Mouse (Mus musculus): ENCODE data around the gene St8sia1.

The St8sia1 gene

GRCm38 (mm10) chr6:142865199-142865598 is 99.1 kb downstream of the St8sia1 start:
- DNase-seq (ENCODE audit: low read depth, low spot score) = no peak

- no peak for DNase-seq (ENCODE audit: low read depth, low spot score)
Measured at GRCm38 (mm10) chr6:142863881-142864280, 100.4 kb downstream of the St8sia1 start.

GRCm38 (mm10) chr6:142862265-142862664 is 102.0 kb downstream of the St8sia1 start:
- DNase-seq (ENCODE audit: low read depth, low spot score) = no peak

DNA sequence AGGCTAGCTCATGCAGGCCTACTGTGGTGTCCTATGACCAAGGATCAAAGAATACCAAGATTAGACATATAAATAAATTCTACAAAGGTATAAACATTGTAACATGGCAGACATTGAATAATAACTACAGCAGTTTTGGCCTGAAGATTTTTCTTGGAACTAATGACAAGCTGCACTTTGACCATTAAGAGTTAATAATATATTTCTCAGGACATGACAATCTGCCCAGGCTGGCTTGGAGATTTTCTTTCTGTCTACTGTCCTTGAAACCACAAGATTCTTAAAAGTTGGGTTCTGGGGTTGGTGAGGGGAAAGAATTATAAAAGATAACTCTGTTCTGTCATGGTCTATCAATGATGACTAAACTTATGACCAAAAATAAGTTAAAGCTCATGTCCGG is 103.9 kb downstream of the St8sia1 start:
- DNase-seq (ENCODE audit: low read depth, low spot score) = no peak

DNA sequence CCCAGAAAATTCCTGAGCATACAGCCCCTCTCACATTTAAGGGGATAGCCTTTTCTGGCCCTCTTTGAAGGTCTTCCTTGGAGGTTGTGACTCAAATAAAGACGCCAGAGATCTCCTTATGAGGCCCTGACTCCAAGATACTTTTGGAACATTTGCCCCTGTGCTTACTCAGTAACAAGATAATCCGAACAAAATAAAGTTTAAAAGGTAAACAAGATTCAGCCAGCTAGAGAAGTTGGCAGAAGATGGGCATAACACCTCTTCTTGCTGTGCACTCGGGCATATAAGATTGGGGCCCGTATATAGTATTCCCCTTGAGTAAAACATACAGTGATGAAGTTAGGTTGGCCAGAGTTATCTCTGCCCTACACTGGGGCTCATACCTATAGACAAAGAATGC is 104.3 kb downstream of the St8sia1 start:
- no peak for DNase-seq (ENCODE audit: low read depth, low spot score)

DNA sequence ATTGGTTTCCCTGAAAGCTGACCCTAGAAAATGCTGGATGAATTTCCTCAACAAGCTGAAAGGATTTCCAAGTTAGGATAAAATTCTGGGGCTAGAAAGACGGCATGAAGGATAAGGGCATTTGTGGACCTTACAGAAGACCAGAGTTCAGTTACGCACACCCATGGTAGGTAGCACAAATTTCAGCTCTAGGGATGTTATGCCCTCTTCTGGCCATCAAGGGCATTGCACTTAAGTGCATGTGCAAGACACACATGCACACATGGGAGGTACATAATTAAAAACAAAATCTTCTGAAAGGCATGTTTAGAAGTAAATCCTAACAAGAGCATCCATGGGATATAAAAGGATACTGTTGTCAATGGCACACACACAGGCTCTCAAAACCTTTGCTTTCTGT is 105.3 kb downstream of the St8sia1 start:
- no peak for DNase-seq (ENCODE audit: low read depth, low spot score)

DNA sequence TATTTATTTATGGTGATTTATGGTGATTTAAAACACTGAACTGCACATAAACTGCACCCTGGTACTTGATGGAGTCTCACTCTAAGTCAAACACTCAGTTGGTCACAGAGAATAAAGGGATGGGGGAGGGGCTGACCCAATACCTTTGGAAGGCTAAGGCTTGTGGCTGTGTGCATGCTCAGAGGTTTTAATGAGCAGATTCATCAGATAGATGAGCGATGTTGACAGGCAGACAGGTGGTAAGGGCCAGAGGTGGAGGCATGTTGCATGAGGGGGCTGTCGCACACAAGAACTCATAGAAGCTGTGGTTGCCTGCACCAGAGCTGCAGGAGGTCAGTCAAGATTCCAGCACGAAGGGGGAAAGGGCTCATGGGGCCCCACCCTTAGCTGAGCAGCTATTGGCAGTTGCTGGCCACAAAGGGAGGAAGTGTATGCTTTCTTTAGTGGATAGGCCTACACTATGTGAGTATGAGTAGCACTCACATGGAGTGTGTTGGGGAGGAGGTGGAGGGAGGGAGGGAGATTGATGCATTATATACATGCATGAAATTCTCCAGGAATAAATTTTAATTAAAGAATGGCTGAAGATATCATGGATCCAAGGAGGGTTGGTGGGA is 107.9 kb downstream of the St8sia1 start:
- no peak for DNase-seq (ENCODE audit: low read depth, low spot score)

DNA sequence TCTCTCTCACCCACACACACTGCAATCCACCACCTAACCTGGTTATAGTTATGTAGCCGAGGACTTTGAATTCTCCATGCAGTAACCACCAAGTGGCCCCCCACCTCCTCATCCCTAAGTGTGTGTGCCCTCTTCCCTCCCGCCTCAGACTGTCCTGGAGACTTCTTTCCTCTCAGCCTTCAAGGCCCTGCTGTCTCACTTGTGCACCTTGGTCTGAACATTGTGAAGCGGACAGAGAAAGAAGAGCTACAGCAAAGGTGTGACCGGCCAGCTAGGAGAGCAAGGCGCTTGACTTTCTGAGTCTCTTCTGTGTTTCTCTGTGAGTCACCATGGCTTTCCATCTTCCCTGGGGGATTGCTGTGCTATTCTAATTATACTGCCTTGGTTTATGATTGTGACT is 108.5 kb downstream of the St8sia1 start:
- no peak for DNase-seq (ENCODE audit: low read depth, low spot score)

DNA sequence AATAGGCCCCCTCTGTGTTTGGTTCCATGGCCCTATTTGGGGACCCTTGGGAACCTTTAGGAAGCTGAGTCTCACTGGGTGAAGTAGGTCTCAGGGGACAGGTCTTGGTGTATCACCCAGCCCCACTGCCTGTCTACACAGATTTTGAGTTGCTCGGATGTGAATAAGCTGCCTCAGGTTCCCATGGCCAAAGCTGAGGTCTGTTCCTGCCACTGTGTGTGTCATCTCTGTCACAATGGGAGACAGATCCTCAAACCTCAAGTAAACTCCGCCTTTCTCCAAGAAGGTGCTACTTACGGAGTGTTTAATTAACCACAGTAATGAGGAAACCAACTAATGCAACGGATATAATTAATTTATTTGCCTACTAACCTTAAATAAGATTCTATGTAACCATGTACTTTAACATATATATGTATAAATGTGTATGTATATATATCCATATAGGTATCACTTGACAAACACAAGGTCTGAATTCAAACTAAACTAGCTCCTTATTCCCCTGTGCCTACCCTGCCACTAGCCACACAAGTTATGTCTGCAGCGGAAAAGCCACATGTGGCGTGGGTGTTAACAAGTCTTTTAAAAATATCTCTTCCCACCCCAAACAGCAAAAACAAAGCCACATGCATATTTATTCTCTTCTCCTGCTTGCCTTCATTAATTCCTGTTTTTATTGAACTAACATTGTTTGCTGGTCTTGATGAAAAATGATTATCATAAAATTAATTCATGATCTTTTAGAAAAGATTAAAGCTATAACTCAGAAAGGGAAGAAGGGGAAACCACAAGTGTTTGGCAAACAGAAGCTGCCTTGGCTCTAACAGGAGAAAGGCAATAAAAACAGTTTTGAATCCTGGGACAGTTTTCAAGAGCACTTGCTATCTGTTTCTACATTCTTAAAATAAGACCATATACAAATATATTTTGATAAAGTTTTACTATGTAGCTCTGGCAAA is 111.6 kb downstream of the St8sia1 start:
- DNase-seq (ENCODE audit: low read depth, low spot score) = no peak

GRCm38 (mm10) chr6:142850436-142850835 is 113.8 kb downstream of the St8sia1 start:
- no peak for DNase-seq (ENCODE audit: low read depth, low spot score)

GRCm38 (mm10) chr6:142849326-142849725 is 114.9 kb downstream of the St8sia1 start:
- DNase-seq (ENCODE audit: low read depth, low spot score) = no peak

DNA sequence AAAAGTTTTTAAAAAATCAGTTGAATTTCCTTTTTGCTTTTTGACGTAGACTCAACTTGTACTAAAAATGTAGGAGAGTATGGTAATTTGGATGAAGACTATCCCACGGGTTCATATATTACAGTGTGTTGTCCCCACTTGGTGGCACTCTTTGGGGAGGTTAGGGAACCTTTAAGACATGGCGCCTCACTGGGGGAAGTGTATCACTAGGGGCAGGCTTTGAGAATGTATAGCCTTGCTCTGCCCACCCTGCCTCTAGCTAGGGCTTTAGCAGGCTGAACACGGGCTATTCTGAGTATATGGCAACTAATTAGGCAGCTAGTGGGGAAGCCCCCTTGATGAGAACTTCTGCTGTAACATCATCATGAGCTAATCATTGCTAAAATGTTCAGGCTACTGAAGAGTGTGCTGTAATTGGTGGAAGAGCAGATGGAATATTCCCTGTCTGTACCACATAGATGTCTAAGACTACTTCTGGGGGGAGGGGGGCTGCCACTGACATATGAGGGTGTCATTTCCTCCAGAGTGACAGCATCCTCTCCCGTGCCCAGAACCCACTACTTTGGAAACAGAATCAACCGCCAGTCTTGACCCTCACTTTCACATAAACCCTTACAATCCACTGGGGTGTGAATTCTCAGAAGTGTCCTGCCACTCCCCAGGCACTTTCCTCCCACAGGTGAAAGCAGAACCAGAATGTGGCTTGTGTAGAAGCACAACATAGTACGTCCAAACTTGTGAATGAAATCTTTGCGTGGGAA is 116.2 kb downstream of the St8sia1 start:
- no peak for DNase-seq (ENCODE audit: low read depth, low spot score)

DNA sequence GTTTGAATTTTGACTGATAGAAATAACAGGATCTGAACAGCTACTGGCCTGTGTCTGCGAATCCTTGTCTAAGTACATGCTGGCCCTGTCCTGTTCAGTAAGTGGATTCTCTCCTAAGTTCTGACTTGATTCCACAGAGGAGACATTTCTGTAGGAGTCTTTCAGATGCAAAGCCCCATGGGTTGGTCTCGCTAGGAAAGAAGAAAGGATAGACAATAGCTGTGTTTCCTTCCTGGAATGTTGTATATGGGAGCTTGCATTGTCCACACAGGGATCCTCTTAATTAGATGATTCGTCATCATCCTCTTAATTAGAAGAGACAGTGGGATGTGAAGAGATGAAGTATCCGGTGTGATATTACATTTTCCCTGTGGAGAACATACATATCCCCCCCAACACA is 117.4 kb downstream of the St8sia1 start:
- DNase-seq (ENCODE audit: low read depth, low spot score) = no peak

- DNase-seq (ENCODE audit: low read depth, low spot score) = no peak
Measured at GRCm38 (mm10) chr6:142845066-142845465, 119.2 kb downstream of the St8sia1 start.

DNA sequence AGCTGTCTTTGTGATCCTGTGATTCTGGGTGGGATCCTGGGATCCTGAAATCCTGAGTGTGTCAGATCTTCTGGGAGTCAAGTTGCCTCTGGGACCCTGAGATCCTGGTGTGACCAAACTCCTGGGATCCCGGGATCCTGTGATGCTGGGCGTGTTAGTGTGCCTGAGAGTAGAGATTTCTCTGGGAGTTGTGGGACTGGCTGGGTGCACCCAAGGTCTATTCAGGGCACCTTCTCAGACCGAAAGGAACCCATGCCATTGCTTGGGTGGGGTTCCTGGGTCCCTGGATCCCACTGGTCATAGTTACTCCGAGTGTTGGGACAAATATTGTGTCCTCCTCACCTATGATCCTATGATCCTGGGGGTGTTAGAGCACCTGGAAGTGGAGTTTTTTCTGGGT is 120.2 kb downstream of the St8sia1 start:
- DNase-seq (ENCODE audit: low read depth, low spot score) = no peak

GRCm38 (mm10) chr6:142838501-142838900 is 125.8 kb downstream of the St8sia1 start:
- no peak for DNase-seq (ENCODE audit: low read depth, low spot score)

DNA sequence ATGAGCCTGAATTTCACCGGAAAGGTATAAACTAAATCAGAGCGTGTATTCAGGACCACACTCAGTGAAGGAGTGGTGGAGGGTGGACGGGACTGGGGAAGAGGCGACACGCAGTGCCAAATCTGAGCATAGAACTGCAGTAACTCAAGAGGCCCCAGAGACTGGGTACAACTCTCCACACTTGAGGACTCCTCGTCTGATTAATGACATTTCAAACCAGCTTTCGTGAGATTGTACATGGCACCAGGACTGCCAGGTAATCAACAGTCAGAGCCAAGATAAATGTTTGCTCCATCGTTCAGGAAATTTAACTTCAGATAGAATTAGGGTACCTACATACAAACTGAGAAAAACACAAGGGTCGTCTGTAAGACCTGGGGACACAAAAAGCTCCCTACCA is 126.9 kb downstream of the St8sia1 start:
- no peak for DNase-seq (ENCODE audit: low read depth, low spot score)

GRCm38 (mm10) chr6:142835726-142836125 is 128.5 kb downstream of the St8sia1 start:
- DNase-seq (ENCODE audit: low read depth, low spot score) = no peak

GRCm38 (mm10) chr6:142834911-142835310 is 129.3 kb downstream of the St8sia1 start:
- no peak for DNase-seq (ENCODE audit: low read depth, low spot score)

DNA sequence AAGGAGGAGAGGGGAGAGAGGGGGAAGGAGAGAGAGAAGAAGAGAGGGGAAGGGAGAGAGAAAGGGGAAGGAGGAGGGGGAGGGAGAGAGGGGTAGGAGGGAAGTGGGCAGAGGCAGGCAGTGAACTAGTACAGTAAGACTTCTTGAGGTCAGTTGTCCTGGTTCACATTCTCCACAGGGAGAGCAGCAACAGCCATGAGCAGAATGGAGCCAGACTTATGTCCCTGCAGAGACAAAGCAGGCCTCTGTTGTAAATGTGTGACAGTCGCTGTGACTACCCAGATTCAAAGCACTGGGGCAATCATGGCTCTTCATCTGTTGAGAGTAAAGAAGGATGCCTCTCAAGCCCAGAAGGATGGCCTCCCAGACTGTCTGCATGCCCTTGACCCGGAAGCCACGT is 132.5 kb downstream of the St8sia1 start:
- DNase-seq (ENCODE audit: low read depth, low spot score) = no peak

DNA sequence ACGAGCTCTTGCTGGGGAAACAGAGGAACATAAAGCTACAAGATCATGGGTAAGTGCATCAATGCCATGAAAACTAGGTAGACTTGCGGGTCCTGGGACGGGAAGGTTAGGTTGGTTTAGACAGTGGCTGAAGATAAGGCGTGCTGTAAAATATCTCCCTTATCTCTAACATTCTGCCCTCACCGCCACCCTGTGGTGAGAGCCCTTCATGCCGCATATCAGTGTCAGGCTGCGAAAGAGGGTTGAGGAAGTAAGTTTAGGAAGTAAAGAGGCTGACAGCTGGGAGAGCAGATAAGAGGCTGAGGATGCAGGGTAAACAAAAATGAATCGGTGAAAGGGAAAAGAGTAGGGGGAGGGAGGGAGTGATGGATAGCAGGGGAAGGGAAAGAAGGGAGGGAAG is 133.0 kb downstream of the St8sia1 start:
- no peak for DNase-seq (ENCODE audit: low read depth, low spot score)

- DNase-seq (ENCODE audit: low read depth, low spot score) = no peak
Measured at GRCm38 (mm10) chr6:142830221-142830620, 134.0 kb downstream of the St8sia1 start.

Measured in 3T3-L1 (cell line).